Mouse (Mus musculus): Measurements from ENCODE around the gene Nav1.
A peak's percentile ranks its signal among the peaks of the same experiment; 100 is the strongest.

Gene Nav1

DNA sequence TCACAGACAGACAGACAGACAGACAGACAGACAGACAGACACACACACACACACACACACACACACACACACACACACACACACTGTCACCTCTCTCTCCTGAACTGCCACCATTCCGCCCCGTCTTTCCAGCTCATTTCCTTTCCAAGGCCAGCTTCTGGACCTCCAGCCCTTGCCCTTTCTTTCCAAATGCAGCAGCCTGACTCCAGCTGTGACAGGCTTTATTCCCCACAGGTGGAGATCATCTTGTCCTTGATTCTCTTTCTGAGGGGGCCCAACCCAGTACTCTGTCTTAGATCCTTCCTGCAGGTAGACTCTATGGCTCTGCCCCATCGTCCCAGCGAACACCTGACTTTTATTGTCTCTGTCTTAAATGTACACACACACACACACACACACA, 53.5 kb downstream of the Nav1 start:
- no peak for DNase-seq (ENCODE audit: low spot score in 2 of 2)

DNA sequence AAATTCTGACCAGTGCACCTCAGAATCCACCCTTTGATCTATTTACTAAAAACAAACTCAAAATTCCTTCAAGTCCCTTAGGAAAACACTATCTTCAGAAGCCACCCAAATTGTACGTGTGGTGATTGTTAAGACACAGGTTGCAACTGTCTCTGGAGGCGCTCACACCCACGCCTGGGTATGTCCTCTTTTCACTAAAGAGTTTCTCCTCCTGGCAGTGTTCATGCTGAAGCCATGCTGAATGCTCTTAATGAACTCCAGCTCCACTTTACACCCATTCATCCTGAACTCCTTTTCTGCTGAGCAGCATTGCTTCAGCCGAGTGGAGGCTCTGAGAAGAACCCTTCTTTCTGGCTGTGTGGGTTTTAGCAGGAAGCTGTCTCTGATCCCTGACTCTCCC, 53.9 kb downstream of the Nav1 start:
- no peak for DNase-seq (ENCODE audit: low spot score in 2 of 2)

DNA sequence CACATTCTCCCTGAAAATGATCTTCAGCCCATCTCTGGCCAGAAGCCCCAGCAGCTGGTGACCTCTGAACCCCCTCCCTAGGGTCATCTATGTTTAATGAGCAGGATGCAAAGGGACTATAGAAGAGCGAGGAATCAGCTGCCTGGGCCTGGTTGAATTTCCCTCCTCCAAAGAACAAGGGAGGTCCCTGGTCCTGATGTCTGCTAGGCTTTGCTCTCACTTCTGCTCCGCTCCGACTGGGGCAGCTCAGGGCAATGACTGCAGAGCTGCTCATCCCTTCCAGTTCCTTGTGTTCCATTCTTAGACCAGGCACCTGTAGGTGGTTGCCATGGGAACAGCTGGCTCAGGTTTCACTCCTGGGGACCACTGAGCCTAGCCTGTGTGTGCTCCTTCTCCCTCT, 56.2 kb downstream of the Nav1 start:
- no peak for DNase-seq (ENCODE audit: low spot score in 2 of 2)

DNA sequence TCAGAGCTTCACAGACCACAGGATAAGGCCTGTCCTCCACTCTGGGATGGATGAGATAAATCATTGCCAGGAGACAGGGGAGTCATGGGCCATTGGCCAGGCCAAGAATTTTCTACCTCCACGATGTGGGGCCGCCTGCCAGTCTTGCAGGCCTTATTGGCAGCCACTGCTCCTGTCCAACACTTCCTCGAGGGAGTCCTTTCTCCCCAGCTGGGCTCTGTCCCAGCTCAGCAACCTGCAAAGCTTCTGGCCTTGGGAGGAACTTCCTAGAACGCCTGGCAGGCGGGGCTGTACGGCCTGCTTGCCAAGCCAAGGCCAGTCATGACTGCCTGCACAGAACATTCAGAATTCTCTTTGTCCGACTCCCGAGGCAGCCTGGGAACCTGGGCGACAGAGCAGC, 58.3 kb downstream of the Nav1 start:
- peak in 1 of 2 experiments; percentile 65 for DNase-seq (ENCODE audit: low spot score in 2 of 2)

DNA sequence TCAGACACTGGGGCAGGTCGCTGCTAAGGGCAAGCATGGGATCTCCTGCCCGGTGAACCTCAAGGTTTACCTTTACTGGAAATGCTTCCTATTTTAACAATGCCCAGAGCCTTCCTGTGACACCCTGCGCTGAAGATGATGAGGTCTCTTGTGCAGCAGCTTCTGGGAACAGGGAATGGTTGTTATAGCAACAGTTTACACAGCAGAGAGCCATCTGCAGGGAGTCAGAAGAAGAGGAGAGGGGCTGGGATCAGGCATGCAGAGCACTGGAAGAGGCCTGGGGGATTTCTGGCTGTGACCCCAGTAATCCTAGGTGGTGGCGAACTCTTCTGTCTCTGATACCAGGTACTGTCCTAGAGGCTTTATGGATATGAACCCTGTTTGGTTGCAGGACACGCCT, 61.0 kb downstream of the Nav1 start:
- no peak for DNase-seq (ENCODE audit: low spot score in 2 of 2)

DNA sequence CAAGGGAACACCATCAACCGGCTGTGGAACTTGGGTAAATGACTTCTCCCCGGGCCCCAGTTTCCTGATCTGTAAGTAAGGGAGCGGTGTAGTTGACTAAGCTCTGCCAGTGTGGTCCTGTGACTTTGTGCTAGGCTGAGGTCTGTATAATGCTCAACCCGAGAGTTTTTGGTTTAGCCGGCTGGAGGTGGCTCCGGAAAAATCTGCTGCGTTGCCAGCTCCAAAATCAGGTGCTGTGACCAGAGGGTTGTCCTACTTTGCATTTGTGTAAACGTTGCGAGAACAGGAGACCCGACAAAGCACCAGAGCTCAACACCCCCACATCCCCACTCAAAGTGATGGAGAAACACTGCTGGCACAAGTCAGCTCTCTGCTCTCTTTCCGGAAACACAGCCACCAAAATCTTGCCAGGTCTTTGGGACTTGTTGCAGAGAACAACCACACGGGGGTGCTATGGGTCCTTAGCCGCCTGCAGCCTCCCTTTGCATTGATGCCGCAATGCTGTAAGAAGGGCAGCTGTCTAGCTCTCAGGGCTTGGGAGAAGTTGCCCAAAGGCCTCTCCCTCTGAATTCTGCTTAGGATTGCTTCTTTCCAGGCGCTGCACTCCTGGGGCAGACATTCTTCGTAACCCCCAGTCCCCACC, 62.5 kb downstream of the Nav1 start:
- peak; percentile 57 to 68 for DNase-seq (ENCODE audit: low spot score in 2 of 2)

DNA sequence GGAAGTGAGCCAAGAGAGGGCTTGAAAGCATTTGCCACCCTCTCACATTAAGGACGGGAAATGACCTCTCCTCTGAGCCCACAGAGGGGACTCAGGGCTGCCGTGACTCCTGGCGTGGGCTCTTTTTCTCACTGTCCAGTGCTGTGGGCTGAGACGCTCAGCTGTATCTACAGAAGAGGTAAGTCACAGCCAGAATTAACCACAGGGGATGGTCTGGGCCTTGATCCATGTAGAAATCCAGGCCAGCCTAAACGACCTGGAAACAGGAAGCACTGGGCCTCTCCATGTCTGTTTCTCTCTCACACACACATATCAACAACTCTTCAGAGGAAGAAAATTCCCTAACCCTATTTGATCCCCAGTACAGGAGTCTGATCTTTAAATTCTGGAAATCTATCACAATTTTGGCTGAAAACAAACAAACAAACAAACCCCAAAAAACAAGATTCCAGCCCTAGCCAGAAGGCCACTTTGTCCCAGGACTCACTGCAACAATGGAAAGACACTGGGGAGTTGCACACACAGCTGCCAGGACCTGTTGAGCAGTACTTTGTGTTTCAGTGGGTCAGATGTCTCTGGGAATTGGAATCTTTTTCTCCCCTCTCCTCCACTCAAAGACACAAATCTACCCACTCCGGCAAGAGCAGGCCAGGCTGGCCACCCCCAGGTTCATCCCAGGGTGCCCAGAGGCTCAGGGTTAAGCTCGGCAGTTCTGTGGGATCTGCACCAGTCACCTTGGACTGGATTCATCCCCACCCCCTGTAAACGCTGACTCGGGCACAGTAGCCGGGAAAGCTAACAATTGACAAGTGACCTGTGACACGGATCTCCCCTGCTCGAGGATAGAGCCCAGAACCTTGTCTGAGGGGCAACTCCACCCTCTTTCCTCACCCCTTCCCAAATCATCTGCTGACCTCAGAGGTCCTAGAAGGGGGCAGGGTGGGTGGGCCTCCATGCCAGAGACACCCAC, 64.0 kb downstream of the Nav1 start:
- no peak for DNase-seq (ENCODE audit: low spot score in 2 of 2)

DNA sequence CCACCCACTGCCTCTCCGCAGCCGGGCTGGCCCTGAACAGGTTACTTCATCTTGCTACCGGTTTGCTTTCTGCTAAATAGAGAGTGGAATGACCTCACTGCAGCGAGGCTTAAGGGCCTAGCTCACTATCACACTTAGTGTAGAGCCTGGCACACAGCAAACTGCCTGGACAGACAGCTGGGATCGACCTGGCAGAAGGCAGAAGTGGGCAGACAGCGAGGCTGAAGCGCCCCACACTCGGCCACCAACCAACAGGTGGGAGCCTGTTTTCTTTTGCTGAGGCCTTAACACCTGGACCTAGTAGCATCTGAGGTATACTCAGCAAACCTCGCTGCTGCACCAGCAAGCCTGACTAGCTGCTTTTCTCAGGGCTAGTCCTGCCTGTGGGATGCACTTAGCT, 65.0 kb downstream of the Nav1 start:
- DNase-seq (ENCODE audit: low spot score in 2 of 2), result no peak

DNA sequence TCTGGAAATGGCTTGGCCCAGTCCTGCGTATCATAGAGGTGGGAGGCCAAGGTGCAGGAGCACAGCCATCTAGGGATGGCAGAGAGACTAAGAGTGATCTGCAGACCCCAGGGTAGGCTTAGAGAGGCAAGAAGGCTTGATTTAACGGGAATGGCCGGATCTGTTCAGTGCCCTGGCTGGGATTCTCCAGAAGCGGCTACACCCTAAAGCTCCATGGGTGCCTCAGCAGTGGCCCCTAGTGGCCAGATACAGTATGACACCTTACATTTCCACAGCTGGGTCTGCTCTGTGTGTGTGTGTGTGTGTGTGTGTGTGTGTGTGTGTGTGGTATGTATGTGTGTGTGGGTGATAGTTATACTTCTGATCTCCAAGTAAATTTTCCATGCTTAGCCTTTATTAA, 66.8 kb downstream of the Nav1 start:
- DNase-seq (ENCODE audit: low spot score in 2 of 2), result peak; percentile 70 to 82

DNA sequence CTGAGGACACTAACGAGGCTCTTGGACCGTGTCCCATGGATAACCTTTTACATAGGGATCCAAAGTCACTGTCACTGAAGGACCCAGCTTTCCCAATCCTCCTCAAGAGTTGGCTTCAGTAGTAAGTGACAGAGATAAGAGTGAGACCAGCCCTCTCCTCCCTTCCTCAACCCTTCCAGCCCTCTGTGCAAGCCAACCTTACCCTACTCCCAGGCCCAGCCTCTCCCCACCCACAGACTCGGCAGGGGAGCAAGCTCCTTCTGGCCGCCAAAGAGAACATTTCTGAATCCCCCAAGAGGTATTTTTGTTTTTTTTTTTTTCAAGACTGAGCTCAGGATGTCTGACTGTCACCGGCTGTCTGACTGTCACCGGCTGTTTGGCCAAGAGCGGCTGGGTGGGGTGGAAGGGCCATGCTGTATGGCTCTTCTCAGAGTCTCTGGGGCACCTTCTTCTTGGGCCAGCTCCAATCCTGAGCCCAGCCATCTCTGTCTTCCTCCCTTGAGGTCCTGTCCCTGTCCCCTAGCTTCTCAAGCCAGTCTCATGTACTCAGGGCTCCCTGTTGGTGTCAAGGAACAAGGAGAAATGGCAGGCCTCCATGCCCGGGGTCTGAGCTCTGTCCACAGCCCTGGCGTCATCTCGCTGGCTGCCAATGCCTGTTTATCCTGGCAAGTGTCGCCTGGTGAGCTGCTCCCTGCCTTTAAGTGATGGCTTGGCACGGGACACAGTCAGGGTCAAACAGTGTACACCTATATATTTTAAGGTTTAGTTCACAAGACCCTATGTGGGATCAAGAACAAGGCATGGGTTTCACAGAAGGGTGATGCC, 68.4 kb downstream of the Nav1 start:
- DNase-seq (ENCODE audit: low spot score in 2 of 2), result no peak

DNA sequence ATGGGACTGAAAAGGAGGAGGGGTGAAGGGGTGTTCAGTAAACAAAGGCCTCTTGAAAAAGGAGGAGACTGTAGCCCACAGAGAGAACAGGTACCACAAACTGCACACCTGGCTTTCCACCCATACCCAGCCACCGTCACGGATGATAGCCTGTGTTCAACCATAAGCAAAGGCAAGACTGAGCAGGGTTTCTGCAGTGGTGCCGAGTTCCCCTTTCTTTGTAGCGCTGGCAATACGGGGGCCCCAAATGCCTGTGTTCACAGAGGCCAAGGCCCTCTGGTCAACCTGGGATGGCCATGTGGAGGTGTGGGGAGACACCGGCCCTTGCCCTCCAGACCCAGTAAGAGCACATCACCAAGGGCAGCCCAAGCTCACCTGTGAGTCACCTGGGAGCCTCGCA, 70.3 kb downstream of the Nav1 start:
- no peak for DNase-seq (ENCODE audit: low spot score in 2 of 2)

DNA sequence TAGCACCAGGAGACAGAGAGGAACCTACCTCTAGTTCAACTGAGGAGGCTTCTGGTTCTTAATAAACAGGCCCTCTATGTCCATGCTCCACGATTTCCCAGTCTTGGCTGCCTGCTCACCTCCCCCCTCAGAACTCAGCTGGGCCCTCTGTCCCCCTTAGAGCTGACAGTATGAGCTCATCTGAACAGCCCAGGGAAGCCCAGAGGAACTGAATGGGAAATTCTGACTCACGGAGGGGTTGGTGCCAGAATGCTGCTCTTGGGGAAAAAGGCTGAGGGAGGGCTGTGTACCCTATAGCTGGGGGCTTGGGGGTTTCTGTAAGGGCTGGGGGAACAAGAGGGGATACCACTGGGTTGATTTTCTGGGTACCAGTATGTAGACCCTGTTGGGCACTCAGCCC, 70.8 kb downstream of the Nav1 start:
- DNase-seq (ENCODE audit: low spot score in 2 of 2), result peak in 1 of 2 experiments; percentile 44

DNA sequence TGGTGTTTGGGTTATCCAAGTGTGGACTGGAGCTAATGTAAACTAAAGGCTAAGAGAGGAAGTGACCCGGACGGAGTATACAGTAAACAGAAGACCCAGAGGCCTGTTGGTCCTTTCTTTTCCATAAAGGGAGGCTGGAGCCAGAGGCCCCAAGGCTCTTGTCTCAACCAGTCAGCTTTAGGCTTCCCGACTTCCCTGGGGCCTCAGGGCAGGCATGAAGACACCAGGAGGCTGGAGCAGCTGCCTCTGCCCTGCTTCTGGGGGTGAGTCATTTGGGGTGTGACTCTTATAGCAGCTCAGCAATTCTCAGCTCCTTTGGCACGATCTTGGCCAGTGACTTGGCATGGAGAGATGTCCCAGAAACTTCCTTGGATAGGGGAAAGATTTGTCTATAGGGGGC, 71.8 kb downstream of the Nav1 start:
- DNase-seq (ENCODE audit: low spot score in 2 of 2), result peak in 1 of 2 experiments; percentile 79

DNA sequence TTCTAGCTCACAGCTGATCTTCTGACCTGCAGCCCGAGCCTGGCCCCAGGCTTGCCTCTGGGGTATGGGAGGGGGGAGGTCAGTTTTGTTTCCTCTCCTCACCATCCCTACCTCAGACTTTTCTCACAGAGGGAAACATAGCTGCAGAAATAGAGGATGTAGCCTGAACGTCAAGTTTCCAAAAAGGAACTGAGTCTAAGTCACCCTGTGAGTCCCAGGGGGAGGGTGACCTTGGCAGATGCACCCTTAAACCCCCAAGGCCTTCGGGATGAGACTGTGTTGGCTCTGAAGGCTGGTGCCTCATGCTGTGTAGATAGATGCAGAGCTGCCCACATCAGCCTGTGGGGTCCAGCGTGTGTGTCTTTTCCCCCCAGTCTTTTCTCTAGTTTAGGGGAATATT, 72.3 kb downstream of the Nav1 start:
- DNase-seq (ENCODE audit: low spot score in 2 of 2), result no peak

DNA sequence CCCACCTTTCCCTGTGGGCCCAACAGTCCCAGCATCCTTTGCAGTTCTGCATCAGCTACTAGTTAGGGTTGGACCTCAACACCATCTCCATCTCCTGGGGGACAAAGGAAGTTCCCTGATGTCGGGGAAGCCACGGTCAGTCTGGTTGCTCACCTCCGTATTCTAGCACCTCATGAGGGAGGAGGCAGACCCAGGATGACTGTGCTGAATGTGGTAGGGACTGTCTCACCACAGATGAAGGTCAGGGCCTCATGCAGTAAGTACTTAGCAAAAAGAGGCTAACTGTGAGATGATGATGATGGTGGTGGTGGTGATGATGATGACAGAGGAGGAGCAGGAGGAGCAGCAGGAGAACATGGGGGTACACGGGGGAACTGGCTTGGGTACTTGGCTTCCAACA, 73.0 kb downstream of the Nav1 start:
- no peak for DNase-seq (ENCODE audit: low spot score in 2 of 2)

DNA sequence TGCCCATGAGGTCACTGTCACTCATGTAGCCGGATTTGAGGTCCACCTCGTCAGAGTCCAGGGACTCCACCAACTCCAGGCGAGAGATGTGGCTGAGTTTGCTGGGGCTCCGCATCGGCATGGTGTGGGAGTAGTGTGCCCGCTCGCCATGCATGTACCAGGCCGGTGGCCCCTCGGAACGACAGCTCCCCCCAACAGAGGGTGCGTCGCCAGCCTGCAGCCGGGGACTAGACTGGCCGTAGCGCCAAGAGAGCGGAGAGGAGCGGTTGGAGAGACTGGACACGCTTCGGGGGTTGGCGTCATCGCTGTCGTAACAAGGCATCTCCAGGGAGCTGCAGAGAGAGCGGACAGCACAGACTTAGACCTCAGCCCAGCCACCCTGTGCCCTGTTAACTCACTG, 74.7 kb downstream of the Nav1 start:
- DNase-seq (ENCODE audit: low spot score in 2 of 2), result no peak

DNA sequence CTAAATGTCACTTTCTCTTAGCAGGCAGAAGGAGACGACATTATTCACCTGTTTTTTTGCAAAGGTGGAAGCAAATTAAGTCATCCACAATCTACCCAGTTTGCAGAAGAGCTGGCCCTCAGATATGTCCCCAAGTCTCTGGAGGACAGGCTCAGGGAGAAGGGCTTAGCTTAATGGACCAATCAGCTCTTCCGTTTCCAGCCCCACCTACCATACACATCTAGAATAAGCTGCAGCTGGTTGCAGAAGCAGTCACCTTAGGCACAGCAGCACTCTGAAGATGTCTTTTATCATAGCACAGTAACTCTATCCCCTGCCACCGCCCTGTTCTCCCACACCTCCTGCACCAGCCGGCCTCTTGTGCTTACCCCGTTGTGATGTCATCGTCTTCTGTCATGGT, 75.1 kb downstream of the Nav1 start:
- DNase-seq (ENCODE audit: low spot score in 2 of 2), result no peak

DNA sequence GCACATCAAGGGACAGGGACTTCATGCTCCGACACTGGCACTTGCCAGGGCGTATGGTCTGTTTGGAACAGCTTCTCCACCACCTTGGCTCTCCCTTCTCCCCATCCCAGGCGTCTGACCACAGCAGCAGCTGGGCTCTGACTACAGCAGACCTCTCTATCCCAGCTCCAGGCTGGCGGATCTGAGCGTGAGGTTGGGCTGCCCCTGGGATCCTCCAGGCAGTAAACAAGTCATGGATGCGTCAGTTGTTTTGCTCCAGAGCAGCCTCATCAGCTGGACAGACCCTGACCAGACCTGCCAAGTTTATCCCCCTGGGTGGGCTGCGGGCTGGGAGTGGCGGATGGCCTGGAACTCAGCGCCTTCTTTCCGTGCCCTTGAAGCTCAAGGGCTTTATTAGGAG, 76.0 kb downstream of the Nav1 start:
- peak in 1 of 2 experiments; percentile 52 for DNase-seq (ENCODE audit: low spot score in 2 of 2)

DNA sequence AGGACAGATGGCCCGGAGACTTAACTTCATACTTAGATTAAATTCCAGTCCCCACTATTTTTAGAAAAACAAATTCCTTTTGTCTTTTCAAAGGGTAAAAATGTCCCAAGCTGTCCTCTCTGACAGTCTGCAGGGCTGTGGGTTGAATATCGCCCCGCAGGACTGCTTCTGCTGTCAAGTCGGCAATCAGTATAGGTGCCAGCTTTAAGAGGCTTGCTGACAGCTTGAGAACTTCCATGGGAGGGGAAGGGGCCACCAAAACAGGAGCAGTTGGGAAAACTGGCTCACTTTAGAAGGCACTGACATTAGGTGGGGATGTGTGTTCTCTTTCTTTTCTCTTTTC, 82.6 kb downstream of the Nav1 start:
- no peak for DNase-seq (ENCODE audit: low spot score in 2 of 2)

DNA sequence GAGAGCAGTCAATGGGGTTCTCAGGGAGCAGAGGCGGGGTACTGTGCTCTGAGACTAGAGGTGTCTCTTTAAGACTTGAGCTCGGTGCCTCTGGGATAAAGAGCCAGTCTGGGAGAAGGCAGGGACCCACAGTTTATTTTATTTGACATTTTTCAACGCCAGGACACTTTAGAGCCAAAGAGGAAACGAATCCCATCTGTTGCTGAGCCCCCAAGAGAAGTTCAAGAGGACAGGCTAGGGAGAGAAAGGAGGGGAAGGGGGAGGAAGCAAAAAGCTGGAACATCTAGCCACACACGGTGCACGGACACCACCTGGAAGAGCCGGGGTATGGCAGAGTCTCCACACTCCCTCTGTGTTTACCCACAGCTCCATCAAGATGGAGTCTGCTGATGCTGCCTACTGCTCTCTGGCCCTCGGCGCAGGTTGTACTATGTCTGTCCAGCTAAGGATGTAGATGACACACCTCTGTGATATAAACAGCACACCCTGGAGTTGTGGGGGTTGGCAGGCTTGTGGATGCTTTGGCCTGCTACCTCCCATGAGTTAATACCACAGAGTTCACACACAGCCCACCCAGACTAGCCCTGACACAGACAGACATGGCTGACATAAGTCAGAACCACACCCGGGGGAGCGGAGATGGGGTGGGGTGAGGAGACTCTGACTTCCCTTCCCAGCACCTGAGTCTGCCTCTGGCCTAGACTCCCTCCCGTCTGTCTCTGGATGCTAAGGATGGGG, 83.1 kb downstream of the Nav1 start:
- no peak for DNase-seq (ENCODE audit: low spot score in 2 of 2)

DNA sequence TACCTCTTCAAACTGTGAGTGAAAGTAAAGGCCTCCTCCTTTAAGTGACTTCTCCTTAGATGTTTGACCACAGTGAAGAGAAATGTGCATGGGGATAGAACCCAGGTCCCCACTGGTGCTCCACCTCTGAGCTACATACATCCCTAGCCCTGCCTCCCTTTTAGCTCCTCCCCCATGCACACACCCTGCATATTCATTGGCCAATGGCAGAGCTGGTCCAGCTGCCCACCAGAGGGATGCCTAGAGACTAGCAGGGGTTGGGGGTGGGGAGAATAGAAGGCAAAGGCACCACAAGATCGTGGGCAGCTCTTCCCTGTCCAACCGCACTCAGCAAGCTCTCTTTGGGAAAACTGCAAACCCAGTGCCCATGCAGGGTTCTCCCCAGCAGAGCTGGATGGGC, 83.8 kb downstream of the Nav1 start:
- DNase-seq (ENCODE audit: low spot score in 2 of 2), result no peak
